Comparison of ENCODE assay signal across 8 mouse cellular contexts in the genomic region with DNA sequence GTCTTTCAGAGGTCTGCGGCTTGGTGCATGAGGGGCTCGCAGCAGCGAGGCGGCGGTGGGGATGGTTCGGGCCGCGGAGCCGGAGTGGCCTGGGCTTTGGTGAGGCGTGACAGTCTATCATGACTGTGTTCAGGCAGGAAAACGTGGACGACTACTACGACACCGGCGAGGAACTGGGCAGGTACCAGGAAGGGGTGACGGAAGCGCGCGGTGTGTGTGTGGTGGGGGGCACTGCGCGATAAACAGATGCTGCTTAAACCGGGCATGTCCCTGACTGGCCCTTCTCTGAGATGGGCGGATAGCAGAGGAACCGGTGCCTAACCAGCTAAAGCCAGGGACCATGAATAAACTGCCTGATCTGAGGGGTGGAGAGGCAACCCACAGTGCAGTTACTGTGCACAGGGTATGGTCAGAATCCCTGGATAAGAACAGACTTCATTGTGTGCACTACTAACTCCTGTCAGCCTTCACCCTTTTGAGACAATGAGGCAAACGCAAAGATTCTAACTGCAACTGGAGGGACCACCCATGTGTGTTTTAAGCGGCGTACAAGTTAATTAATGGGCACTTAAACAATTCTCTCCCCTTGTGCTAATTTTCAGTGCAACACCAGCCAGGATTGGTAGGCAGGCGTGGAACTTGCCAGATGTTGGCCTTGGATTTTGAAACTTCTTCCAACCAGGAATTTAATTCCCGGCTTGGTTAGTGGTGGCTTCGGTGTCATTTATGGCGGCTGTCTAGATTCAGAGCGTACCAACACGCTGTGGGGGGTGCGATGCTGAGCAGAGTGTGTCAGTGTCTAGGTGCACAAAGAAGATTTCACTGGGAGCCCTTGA. TPM values are rescaled to one million over a fixed set of nuclear protein-coding genes. Genes with fewer than 3 reads are reported as not detected.
DNase-seq lines count a peak whose midpoint lies in the region; ATAC-seq and TF ChIP-seq lines count a peak whose summit lies in the region.

No protein-coding gene starts in this region.

- H3K4me1 ChIP-seq in E14TG2a.4 (replicated peaks; ENCODE audit: low read depth, low read length), result peaks cover 46% of the 10 kb centered on the region
- H3K4me1 ChIP-seq in embryonic facial prominence, embryonic 11.5 days (ENCODE audit: control insufficient read depth, insufficient read depth, low read length), result no peaks in the 10 kb centered on the region
- no peaks in the 10 kb centered on the region for H3K4me1 ChIP-seq in heart, postnatal 0 days (ENCODE audit: control insufficient read depth, insufficient read depth)

- H3K27me3 ChIP-seq in E14TG2a.4 (ENCODE audit: insufficient read depth, low read length), result peaks cover 9% of the 10 kb centered on the region
- H3K27me3 ChIP-seq in embryonic facial prominence, embryonic 11.5 days (ENCODE audit: control insufficient read depth, insufficient read depth, low read length), result no peaks in the 10 kb centered on the region
- no peaks in the 10 kb centered on the region for H3K27me3 ChIP-seq in heart, postnatal 0 days (ENCODE audit: control insufficient read depth, insufficient read depth, low read length)

- H3K9ac ChIP-seq in embryonic facial prominence, embryonic 11.5 days (replicated peaks; ENCODE audit: low read length), result peak overlapping the region; percentile 85
- peak overlapping the region; percentile 63 for H3K9ac ChIP-seq in heart, postnatal 0 days (replicated peaks; ENCODE audit: low read depth, low read length)

- TF ChIP-seq EP300 in heart, postnatal 0 days (IDR thresholded peaks at IDR 0.05; ENCODE audit: low read depth), result no peak

- peaks cover 8% of the 10 kb centered on the region for H3K36me3 ChIP-seq in E14TG2a.4 (ENCODE audit: insufficient read depth, low read length)
- H3K36me3 ChIP-seq in embryonic facial prominence, embryonic 11.5 days (replicated peaks; ENCODE audit: control insufficient read depth, insufficient read depth, low read depth, low read length), result no peaks in the 10 kb centered on the region
- no peaks in the 10 kb centered on the region for H3K36me3 ChIP-seq in heart, postnatal 0 days (replicated peaks; ENCODE audit: control insufficient read depth, insufficient read depth, low read length)

- WGBS in embryonic facial prominence, embryonic 11.5 days, result 11% methylated on average over 34 of the region's 34 CpGs
- 19% methylated on average over 34 of the region's 34 CpGs for WGBS in heart, postnatal 0 days

- peak; percentile 60 for ATAC-seq in embryonic facial prominence, embryonic 11.5 days (replicated peaks; ENCODE audit: insufficient number of reproducible peaks, low FRiP score, low TSS enrichment, low read depth)
- ATAC-seq in heart, postnatal 0 days (ENCODE audit: insufficient read depth, low read depth), result peak; percentile 42

- no peak for TF ChIP-seq CTCF in E14TG2a.4 (conservative IDR thresholded peaks at IDR 0.05; ENCODE audit: low read length)
- no peak for TF ChIP-seq CTCF in heart, postnatal 0 days (IDR thresholded peaks at IDR 0.05; ENCODE audit: low read depth)

- peaks cover 30% of the 10 kb centered on the region for H3K9me3 ChIP-seq in E14TG2a.4 (ENCODE audit: low read length)
- no peaks in the 10 kb centered on the region for H3K9me3 ChIP-seq in embryonic facial prominence, embryonic 11.5 days (replicated peaks; ENCODE audit: control insufficient read depth, low read length)
- H3K9me3 ChIP-seq in heart, postnatal 0 days (replicated peaks; ENCODE audit: control insufficient read depth, low read length), result no peaks in the 10 kb centered on the region

- peak overlapping the region; percentile 41 for H3K27ac ChIP-seq in embryonic facial prominence, embryonic 11.5 days (replicated peaks; ENCODE audit: low read depth, low read length)
- H3K27ac ChIP-seq in heart, postnatal 0 days (ENCODE audit: low read depth), result peak overlapping the region; percentile 52

- peak overlapping the region; percentile 85 for H3K4me3 ChIP-seq in E14TG2a.4 (replicated peaks; ENCODE audit: low read length)
- peak overlapping the region; percentile 82 for H3K4me3 ChIP-seq in embryonic facial prominence, embryonic 11.5 days (ENCODE audit: low read depth, low read length)
- H3K4me3 ChIP-seq in heart, postnatal 0 days (ENCODE audit: low read depth, low read length), result peak overlapping the region; percentile 79

- DNase-seq in R1 (ENCODE audit: low read depth, low spot score), result peak; percentile 60
- DNase-seq in embryonic facial prominence, embryonic 11.5 days (ENCODE audit: low spot score), result peak; percentile 44
- no peak for DNase-seq in heart, postnatal 0 days (ENCODE audit: low spot score)
- DNase-seq in kidney, postnatal 25 days, result peak; percentile 31 to 64
- peak; percentile 48 for DNase-seq in lung, postnatal 14 days
- DNase-seq in right cerebral cortex, adult 2 months (ENCODE audit: low spot score in 2 of 2), result peak; percentile 44 to 60
- DNase-seq in B cell, adult 2 months, result no peak

- H3K4me2 ChIP-seq in embryonic facial prominence, embryonic 11.5 days (ENCODE audit: low read depth, low read length), result peak overlapping the region; percentile 86
- H3K4me2 ChIP-seq in heart, postnatal 0 days (ENCODE audit: low read depth, low read length), result peak overlapping the region; percentile 88

RNA-seq across cellular contexts. Expression of a gene that starts 0.9 kb away (rescaled TPM):
- polyA plus RNA-seq in embryonic facial prominence, embryonic 11.5 days (2014; fragmentation: Nextera tagmentation; extraction: Ambion mirVana), result 15.1 and 17.9 TPM in 2 replicates
- 17.3 and 20.7 TPM in 2 replicates for total RNA-seq in heart, postnatal 0 days (2014; rRNA removed; ENCODE audit: low replicate concordance)
- polyA plus RNA-seq in heart, postnatal 0 days (2015; fragmentation: Nextera tagmentation; extraction: Ambion mirVana), result 6.1 TPM in 2 replicates

Comparison
In these comparisons a context has a peak if more than half of its experiments do, and no peak if none do; other contexts are left out.
1. DNase-seq: peak in R1 (single experiment), embryonic facial prominence, embryonic 11.5 days (single experiment), kidney, postnatal 25 days (2 of 2), lung, postnatal 14 days (single experiment) and right cerebral cortex, adult 2 months (2 of 2); none in heart, postnatal 0 days (single experiment) and B cell, adult 2 months (0 of 2).
2. Peak in every context shown above with its lines, with median percentiles within 50 percentile points of each other: H3K4me3 ChIP-seq.